Mouse (Mus musculus): ENCODE results near the gene Osbpl2. TPM values are rescaled to one million over a fixed set of nuclear protein-coding genes. Genes with fewer than 3 reads are reported as not detected.

Gene Osbpl2
- polyA plus RNA-seq, 1 experiment from 2014 or later, result 66.1 TPM

DNA sequence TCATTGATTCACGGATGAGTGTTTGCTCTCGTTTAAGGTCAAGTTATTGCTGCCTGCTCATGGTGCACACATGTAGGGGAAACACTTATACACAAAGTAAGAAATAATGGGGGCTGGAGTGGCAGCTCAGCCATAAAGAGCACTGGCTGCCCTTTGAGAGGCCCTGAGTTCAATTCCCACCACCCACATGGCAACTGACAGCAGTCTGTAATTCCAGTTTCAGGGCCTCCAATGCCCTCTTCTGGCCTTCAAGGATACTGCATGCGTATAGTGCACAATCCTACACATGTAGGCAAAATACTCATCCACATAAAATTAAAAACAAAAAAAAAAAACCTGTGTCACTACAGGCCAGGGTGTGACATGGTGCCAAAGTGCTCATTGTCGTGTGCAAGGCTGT, 31.6 kb upstream of the Osbpl2 start:
- Histone ChIP-seq H3K4me2 (replicated peaks) (no peak overlapping the region), H3K4me1 (replicated peaks) (peaks cover 4% of the 10 kb centered on the region; the same call in 1 of the 2 replicates), H3K9ac (replicated peaks) (no peak overlapping the region), H3K4me3 (replicated peaks) (no peak overlapping the region), H3K9me3 (no peaks in the 10 kb centered on the region), H3K27me3 (no peaks in the 10 kb centered on the region), H3K36me3 (peaks cover 45% of the 10 kb centered on the region), H3K27ac (no peak overlapping the region)
- WGBS, result 94% methylated on average over 4 of the region's 4 CpGs
- no peak for ATAC-seq

DNA sequence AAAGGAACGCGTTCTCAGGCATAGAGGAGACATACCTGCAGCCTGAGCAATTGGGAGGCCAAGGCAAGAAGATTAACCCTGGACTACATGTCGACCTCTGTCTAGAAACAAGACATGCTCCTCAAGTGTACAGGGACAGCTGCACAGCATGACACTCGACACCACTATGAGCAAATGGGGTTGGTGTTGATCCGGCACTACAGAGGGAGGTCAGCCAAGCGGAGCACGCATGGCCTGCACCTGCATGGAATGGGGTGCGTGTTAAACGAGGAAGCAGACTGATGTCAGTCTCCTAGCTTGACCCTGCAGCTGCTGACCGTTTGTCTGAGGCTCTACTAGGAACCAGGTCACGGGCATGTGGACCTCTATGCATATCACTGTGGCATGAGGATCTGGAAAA, 28.8 kb upstream of the Osbpl2 start:
- H3K4me1 ChIP-seq (replicated peaks), result peaks cover 5% of the 10 kb centered on the region; the same call in 1 of the 2 replicates
- H3K4me2 ChIP-seq (replicated peaks), result no peak overlapping the region
- H3K4me3 ChIP-seq (replicated peaks), result no peak overlapping the region
- WGBS, result 72% methylated on average over 11 of the region's 11 CpGs
- no peak overlapping the region for H3K9ac ChIP-seq (replicated peaks)
- no peak for ATAC-seq
- H3K9me3 ChIP-seq, result no peaks in the 10 kb centered on the region
- no peak overlapping the region for H3K27ac ChIP-seq
- H3K36me3 ChIP-seq, result peaks cover 21% of the 10 kb centered on the region
- H3K27me3 ChIP-seq, result no peaks in the 10 kb centered on the region

DNA sequence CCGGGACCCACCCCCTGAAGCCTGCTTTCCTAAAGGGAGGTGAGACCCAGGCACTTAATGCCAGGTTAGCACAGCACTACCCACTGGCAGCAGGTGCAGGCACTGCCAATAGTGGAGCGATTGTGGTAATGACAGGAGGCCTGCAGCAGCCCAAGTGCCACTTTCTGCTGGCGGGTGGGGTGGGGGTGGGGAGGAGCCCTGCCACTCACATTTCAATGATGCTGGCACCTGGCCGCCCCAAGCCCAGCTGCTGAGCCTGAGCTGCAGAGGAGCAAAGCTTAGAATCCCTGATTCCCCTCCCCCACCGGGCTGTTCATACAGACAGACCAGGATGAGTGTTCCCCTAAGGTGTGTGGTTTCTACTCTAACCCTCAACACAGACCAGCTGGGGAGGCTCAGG, 23.4 kb upstream of the Osbpl2 start:
- Histone ChIP-seq H3K27me3 (peaks cover 13% of the 10 kb centered on the region), H3K36me3 (no peaks in the 10 kb centered on the region; the same call in 1 of the 2 replicates), H3K4me1 (replicated peaks) (peaks cover 31% of the 10 kb centered on the region), H3K4me3 (replicated peaks) (no peak overlapping the region), H3K9ac (replicated peaks) (no peak overlapping the region; the same call in 1 of the 2 replicates), H3K27ac (no peak overlapping the region), H3K4me2 (replicated peaks) (no peak overlapping the region), H3K9me3 (no peaks in the 10 kb centered on the region)
- 27% methylated on average over 5 of the region's 5 CpGs for WGBS
- peak; percentile 41; the same call in 1 of the 2 replicates for ATAC-seq

DNA sequence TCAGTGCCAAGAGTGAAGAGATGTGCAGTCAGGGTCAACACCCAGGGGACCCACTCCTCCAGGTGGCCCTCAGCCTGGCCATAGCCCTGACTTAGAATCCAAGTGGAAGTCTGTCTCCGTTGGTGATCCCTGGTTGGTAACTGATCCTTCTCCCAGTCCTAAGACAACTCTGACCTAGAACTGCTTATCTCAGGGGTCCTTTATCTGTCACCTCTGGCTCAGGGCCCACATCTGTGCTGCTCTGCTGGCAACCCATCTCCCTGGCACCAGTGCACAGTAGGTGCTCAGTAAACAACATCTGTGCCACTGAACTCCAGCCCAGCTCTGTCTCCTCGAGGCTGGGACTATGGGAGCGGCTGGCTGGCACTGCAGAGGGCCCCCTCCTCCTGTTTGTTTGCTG, 21.5 kb upstream of the Osbpl2 start:
- 38% methylated on average over 3 of the region's 3 CpGs for WGBS
- H3K9ac ChIP-seq (replicated peaks), result no peak overlapping the region

DNA sequence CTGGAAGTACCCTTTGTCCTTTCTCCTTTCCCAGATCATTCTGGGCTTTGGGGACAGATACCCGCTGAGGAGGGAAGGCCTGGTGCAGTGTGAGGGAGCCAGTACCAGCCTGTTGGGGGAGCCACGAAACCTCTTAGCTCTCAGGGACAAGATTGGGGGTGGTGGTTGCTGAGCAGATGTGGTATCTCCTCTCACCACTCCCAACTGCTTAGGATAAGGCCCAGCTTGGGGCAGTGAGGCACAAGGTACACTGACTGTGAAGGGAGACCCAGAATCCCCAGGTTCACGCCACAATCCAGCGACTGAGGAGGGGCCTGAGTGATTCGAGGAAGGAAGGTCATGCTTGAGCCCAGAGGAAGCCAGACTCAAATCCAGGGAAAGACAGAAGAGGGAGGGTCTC, 20.9 kb upstream of the Osbpl2 start:
- ATAC-seq, result no peak
- peaks cover 43% of the 10 kb centered on the region for H3K4me1 ChIP-seq (replicated peaks)

More for the DNA sequence above, 21.5 kb upstream of the Osbpl2 start:
- peaks cover 32% of the 10 kb centered on the region for H3K27me3 ChIP-seq
- H3K9me3 ChIP-seq, result no peaks in the 10 kb centered on the region
- peak; percentile 34; the same call in 1 of the 2 replicates for ATAC-seq
- H3K4me1 ChIP-seq (replicated peaks), result peaks cover 37% of the 10 kb centered on the region
- H3K36me3 ChIP-seq, result no peaks in the 10 kb centered on the region; the same call in 1 of the 2 replicates
- H3K4me2 ChIP-seq (replicated peaks), result no peak overlapping the region
- H3K27ac ChIP-seq, result no peak overlapping the region
- no peak overlapping the region for H3K4me3 ChIP-seq (replicated peaks)

DNA sequence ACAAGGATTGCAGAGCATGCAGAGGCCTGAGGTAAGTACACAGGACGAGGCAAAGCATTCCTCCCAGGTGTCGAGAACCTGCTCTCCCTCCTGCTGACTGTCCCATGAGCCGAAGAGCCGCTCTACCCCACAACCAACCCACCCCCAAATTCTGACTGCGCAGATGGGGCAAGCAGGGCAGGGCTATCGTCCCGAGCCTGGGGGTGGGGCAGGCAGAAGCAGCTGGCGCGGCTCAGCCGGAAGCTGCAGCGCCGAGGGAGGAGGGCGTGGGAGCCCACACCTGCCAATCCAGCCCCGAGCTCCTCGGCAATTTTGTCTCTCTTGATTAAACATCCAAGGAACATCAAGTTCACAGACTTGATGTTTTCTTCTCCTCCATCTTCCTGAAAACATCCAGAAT, 19.6 kb upstream of the Osbpl2 start:
- 5% methylated on average over 15 of the region's 15 CpGs for WGBS
- Histone ChIP-seq H3K27ac (no peak overlapping the region), H3K4me3 (replicated peaks) (no peak overlapping the region), H3K36me3 (no peaks in the 10 kb centered on the region; the same call in 1 of the 2 replicates), H3K9me3 (no peaks in the 10 kb centered on the region), H3K27me3 (peaks cover 49% of the 10 kb centered on the region), H3K9ac (replicated peaks) (peak overlapping the region; percentile 36; the same call in 1 of the 2 replicates), H3K4me1 (replicated peaks) (peaks cover 57% of the 10 kb centered on the region), H3K4me2 (replicated peaks) (peak overlapping the region; percentile 13; the same call in 1 of the 2 replicates)
- no peak for ATAC-seq

More for the DNA sequence above, 20.9 kb upstream of the Osbpl2 start:
- no peak overlapping the region for H3K4me3 ChIP-seq (replicated peaks)
- H3K27me3 ChIP-seq, result peaks cover 37% of the 10 kb centered on the region
- WGBS, result 42% methylated on average over 5 of the region's 5 CpGs
- H3K36me3 ChIP-seq, result no peaks in the 10 kb centered on the region; the same call in 1 of the 2 replicates
- no peaks in the 10 kb centered on the region for H3K9me3 ChIP-seq
- H3K27ac ChIP-seq, result no peak overlapping the region
- no peak overlapping the region for H3K9ac ChIP-seq (replicated peaks)
- no peak overlapping the region for H3K4me2 ChIP-seq (replicated peaks)

DNA sequence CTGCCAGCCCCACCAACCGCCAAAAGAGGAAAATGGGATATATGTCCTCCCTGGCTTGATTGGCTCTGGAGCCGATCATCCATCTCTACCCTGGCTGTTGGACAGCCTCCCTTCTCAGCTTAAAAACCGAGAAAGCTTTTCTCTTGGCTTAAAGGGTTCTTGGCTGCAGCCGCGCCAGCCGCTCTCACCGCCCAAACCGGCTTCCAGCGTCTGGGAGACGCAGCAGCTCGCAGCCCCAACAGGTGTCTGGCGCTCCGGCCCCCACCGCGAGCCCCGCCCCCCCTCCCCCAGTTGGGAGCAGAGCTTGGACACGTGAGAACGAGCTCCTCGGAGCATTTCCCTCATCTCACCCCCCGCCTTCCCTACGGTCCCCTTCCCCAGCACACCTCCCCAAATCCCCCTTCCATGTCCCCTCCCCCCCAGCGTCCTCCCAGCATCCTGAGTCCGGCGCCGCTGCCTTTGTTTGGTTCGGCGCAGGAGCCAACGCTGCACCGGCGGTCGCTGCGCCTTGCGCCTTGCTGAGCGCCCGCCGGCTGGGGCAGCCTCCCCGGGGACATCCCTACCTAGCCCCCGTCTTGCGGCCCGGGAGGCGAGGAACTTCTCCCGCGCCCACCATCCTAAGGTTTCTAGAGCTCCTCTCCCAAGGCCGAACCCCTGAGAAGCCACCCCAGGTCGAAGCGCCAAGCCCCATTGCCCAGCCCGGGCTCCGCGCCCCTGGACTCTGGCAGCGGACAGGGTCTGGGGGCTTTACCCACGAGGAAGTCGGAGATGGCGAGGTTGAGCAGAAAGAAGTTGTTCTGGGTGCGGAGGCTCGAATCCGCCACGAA, 15.7 kb upstream of the Osbpl2 start:
- peak; percentile 28 for ATAC-seq
- Histone ChIP-seq H3K4me2 (replicated peaks) (peak overlapping the region; percentile 95), H3K36me3 (no peaks in the 10 kb centered on the region; the same call in 1 of the 2 replicates), H3K27me3 (peaks cover 65% of the 10 kb centered on the region), H3K27ac (peak overlapping the region; percentile 35; the same call in 1 of the 2 replicates), H3K9me3 (no peaks in the 10 kb centered on the region), H3K9ac (replicated peaks) (peak overlapping the region; percentile 76), H3K4me3 (replicated peaks) (peak overlapping the region; percentile 64), H3K4me1 (replicated peaks) (peaks cover 55% of the 10 kb centered on the region)
- WGBS, result under 1% methylated on average over 56 of the region's 57 CpGs

DNA sequence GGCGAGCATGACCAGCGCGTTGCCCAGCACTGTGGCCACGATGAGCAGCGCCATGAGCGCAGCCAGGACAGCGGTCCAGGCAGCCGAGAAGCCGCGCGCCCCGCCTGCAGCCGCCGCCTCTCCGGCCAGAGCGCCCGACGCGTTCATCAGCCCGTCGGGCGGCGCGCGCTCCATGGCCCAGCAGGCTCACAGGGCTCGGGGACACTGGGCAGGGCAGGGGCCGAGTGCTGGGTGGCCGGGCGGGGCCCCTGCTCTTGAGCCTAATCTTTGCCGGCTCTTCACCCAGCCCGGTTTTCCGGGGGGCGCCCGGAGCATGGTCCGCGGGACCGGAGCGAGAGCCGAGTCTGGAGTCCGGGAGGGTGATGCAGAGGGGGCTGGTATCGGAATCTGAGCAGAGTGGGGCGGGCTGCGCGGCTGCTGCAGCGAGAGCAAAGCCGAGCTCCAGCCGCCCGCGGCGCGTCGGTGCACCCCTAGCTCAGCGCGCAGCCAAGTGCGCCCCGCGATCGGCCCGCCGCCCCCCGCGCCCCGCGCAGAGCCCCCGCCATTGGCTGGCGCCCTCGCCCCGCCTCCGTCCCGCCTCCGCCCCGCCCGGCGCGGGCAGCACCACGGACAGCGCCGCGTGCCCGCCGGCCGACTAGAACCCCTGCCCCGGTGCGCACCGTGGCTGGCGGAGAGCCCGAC, 15.0 kb upstream of the Osbpl2 start, which contains the start of gene Hrh3:
Gene Hrh3, minus strand, starts transcription at position 511 of the 681 bp plus-strand sequence.
- peak within 1 kb of the TSS; percentile 76 for H3K9ac ChIP-seq (replicated peaks)
- peak within 1 kb of the TSS; percentile 64 for H3K4me3 ChIP-seq (replicated peaks)
- H3K27me3 ChIP-seq, result peaks cover 65% of the 10 kb centered on the region
- WGBS, result under 1% methylated on average over 84 of the region's 87 CpGs
- H3K36me3 ChIP-seq, result no peaks in the 10 kb centered on the region; the same call in 1 of the 2 replicates
- peaks cover 56% of the 10 kb centered on the region for H3K4me1 ChIP-seq (replicated peaks)
- H3K9me3 ChIP-seq, result no peaks in the 10 kb centered on the region
- H3K4me2 ChIP-seq (replicated peaks), result peak within 1 kb of the TSS; percentile 95
- peak within 1 kb of the TSS; percentile 35; the same call in 1 of the 2 replicates for H3K27ac ChIP-seq
- ATAC-seq, result peak; percentile 73

DNA sequence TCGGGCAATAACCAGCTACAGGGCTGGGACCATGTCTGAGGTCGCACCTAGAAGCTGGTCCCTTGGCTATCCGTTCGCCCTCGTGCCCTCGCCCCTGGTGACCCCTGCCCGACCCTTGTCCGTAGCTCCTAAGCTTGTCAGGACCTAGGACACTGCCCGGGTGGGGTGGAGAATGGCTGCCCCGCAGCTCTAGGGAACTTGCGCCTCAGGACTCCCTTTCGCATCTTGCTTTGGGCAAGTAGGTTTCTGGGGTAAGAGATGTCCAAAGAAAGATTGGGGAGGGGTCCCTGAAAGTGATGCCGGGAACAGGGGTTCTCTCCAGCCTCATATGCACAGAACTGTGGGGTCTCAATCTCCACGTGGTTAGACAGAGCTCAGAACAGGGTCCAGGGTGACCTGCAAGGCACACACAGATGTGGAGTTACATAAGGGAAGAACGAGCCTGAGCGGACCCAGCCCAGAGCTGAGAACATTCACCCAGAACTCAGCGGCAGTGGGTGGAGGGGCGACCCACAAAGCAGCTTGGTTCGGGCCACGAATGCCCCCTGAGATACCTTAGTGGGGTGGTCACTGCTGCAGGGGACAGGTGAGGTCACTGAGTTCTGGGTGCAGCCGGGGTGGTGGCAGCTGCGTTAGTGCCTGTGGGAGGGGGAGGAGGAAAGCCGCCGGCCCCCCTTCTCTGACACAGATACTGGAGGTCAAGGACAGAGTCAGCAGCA, 14.3 kb upstream of the Osbpl2 start:
- no peaks in the 10 kb centered on the region for H3K9me3 ChIP-seq
- no peaks in the 10 kb centered on the region; the same call in 1 of the 2 replicates for H3K36me3 ChIP-seq
- H3K4me1 ChIP-seq (replicated peaks), result peaks cover 53% of the 10 kb centered on the region
- peak overlapping the region; percentile 95 for H3K4me2 ChIP-seq (replicated peaks)
- peak overlapping the region; percentile 64 for H3K4me3 ChIP-seq (replicated peaks)
- 11% methylated on average over 24 of the region's 24 CpGs for WGBS
- no peak for ATAC-seq
- peaks cover 64% of the 10 kb centered on the region for H3K27me3 ChIP-seq
- no peak overlapping the region for H3K27ac ChIP-seq
- peak overlapping the region; percentile 76; the same call in 1 of the 2 replicates for H3K9ac ChIP-seq (replicated peaks)

DNA sequence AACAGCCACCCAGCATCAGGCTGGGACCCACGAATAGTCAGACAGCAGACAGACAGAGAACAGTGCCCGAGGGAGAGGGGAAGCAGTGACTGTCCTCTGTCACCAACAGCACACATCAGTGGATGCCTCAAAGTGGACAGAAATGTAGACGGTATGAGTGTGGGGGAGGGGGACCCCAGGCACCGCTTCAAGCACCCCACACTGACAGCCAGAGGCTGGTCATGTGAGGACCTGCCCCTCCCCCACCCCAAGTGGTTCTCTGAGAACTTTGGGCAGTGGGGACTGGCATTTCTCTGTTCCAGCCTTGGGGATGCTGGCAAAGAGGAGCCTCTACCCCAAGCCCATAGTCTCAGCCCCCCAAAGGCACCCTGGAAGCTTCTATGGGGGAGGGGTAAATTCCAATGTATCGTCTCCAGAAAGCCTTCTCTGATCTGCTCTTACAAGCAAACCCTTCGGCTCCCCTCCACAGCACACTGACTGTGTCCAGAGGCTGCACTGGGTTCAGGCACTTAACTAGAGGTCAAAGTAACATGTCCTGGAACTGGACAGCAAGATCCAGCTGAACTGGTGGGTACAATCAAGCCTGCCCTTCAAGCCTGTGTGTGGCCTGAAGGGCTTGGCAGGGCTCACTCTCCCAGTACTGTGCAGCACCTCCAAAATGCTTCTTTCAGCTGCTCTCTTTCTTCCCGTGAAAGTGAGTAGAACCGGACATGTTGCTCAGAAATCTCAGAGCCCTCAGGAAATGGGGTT, 13.5 kb upstream of the Osbpl2 start:
- no peaks in the 10 kb centered on the region for H3K9me3 ChIP-seq
- no peaks in the 10 kb centered on the region; the same call in 1 of the 2 replicates for H3K36me3 ChIP-seq
- WGBS, result 33% methylated on average over 8 of the region's 8 CpGs
- peaks cover 58% of the 10 kb centered on the region for H3K27me3 ChIP-seq
- peaks cover 47% of the 10 kb centered on the region for H3K4me1 ChIP-seq (replicated peaks)
- H3K9ac ChIP-seq (replicated peaks), result no peak overlapping the region
- H3K27ac ChIP-seq, result no peak overlapping the region
- ATAC-seq, result no peak
- H3K4me3 ChIP-seq (replicated peaks), result no peak overlapping the region
- no peak overlapping the region for H3K4me2 ChIP-seq (replicated peaks)

DNA sequence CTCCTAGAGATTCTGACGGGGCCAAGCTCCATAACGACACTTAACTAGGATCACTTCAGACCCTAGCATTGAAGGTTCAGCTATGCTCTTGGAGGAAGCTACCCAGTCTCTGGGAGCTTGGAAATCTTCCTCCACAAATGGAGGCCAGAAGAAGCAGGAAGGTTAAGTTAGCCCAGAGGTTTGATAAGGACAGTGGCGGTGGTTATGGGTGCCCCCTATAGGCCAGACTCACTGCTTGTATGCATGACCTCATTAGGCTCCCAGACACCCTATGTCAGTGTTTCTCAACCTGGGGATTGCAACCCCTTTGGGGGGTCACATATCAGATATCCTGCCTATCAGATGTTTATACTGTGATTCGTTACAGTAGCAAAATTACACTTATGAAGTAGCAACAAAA, 12.0 kb upstream of the Osbpl2 start:
- no peak overlapping the region for H3K27ac ChIP-seq
- H3K9me3 ChIP-seq, result no peaks in the 10 kb centered on the region
- no peak overlapping the region for H3K4me2 ChIP-seq (replicated peaks)
- H3K27me3 ChIP-seq, result peaks cover 46% of the 10 kb centered on the region
- ATAC-seq, result no peak
- peaks cover 46% of the 10 kb centered on the region for H3K4me1 ChIP-seq (replicated peaks)
- H3K9ac ChIP-seq (replicated peaks), result no peak overlapping the region
- WGBS, result 66% methylated on average over 4 of the region's 4 CpGs
- no peak overlapping the region for H3K4me3 ChIP-seq (replicated peaks)
- no peaks in the 10 kb centered on the region for H3K36me3 ChIP-seq

Data from midbrain, embryonic 13.5 days (tissue).